Mouse (Mus musculus) kidney, postnatal 25 days (tissue): ENCODE measurements around the gene Blvrb.
"Not testable (repeated sequence)": the region's sequence is repeated elsewhere in the genome, so short reads cannot be mapped to it uniquely, and the experiment has no call there.

Experiments
- DNase-seq, 2 experiments: peaks; one replicate each; pipeline ENCODE4 v3.0.0; 2021; ENCODE audit warnings: mixed read lengths in 2 of 2

The Blvrb gene

GRCm38 (mm10) chr7:27486102-27486769 lies 38.5 kb downstream of the Blvrb start:
- DNase-seq: peak; percentile 56 to 69

- DNase-seq: peak; percentile 100
Measured at GRCm38 (mm10) chr7:27486770-27487697, 39.3 kb downstream of the Blvrb start, which contains the start of gene Sertad1. Gene Sertad1 (plus strand): TSS chr7:27486910.

- DNase-seq: peak; percentile 85 to 88
Measured at GRCm38 (mm10) chr7:27487740-27488268, 40.0 kb downstream of the Blvrb start.

- DNase-seq: no peak
Measured at GRCm38 (mm10) chr7:27489270-27489869, 41.6 kb downstream of the Blvrb start.

GRCm38 (mm10) chr7:27490227-27490542 lies 42.4 kb downstream of the Blvrb start:
- DNase-seq: no peak

- DNase-seq: peak; percentile 96 to 98
Measured at GRCm38 (mm10) chr7:27490543-27491329, 43.0 kb downstream of the Blvrb start.

- peak; percentile 39 to 71 for DNase-seq
Measured at GRCm38 (mm10) chr7:27491856-27492255, 44.1 kb downstream of the Blvrb start.

GRCm38 (mm10) chr7:27493022-27493421 lies 45.2 kb downstream of the Blvrb start:
- DNase-seq: no peak

- DNase-seq: no peak
Measured at GRCm38 (mm10) chr7:27493450-27493849, 45.7 kb downstream of the Blvrb start.

GRCm38 (mm10) chr7:27494659-27495367 lies 47.0 kb downstream of the Blvrb start:
- not testable (repeated sequence) for DNase-seq

- DNase-seq: no peak
Measured at GRCm38 (mm10) chr7:27499036-27499435, 51.3 kb downstream of the Blvrb start, which contains the start of gene Prx. Gene Prx (plus strand): TSS chr7:27499324.

GRCm38 (mm10) chr7:27501620-27502019 lies 53.8 kb downstream of the Blvrb start:
- DNase-seq: peak; percentile 45 to 84

- no peak for DNase-seq
Measured at GRCm38 (mm10) chr7:27506765-27507370, 59.1 kb downstream of the Blvrb start.

- peak; percentile 99 for DNase-seq
Measured at GRCm38 (mm10) chr7:27507711-27508647, 60.2 kb downstream of the Blvrb start.

- DNase-seq: peak; percentile 74 to 79
Measured at GRCm38 (mm10) chr7:27508648-27509005, 60.8 kb downstream of the Blvrb start.

- no peak for DNase-seq
Measured at GRCm38 (mm10) chr7:27510809-27511208, 63.0 kb downstream of the Blvrb start.

- DNase-seq: no peak
Measured at GRCm38 (mm10) chr7:27514961-27515360, 67.2 kb downstream of the Blvrb start.
